Mouse (Mus musculus) cerebellum, adult 9-11 months (tissue): ENCODE results near the gene Ipo11.

ENCODE experiments used
- DNase-seq: peaks from one replicate; pipeline ENCODE4 v3.0.0; 2022

The Ipo11 gene

DNA sequence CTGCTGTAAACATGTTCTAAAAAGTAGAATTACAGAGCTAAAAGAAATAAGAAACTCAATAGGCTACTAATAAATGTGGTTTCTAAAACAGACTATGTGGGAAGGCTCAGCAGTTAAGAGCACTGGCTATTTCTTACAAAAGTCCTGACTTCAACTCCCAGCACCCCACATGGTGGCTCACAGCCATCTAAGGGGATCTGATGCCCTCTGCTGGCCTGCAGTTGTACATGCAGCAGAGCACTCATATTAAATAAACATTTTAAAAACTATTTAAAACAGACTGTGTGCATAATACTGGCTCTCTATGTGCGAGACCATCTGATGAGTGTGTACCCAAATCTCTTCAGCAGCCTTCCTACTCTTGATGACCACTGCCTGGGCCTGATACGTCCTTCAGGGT lies 42.5 kb downstream of the Ipo11 start:
- DNase-seq: no peak

DNA sequence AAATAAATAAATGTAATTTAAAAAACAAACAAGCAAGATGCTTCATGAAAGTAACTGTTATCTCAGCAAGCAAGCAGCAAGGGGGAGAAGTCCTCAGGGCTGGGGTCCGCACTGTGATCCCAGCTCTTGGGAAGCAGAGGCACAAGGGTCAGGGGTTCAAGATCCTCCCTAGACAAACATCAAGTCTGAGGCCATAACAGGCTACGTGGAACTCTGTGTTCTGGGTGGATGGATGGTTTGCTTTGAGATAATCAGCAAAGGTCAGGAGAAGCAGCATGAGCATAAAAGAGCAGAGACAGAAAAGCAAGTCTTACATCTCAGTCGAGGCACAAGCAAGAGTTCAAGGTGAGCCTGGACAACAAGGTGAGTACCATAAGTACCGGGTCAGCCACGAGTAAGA lies 43.1 kb downstream of the Ipo11 start:
- no peak for DNase-seq

DNA sequence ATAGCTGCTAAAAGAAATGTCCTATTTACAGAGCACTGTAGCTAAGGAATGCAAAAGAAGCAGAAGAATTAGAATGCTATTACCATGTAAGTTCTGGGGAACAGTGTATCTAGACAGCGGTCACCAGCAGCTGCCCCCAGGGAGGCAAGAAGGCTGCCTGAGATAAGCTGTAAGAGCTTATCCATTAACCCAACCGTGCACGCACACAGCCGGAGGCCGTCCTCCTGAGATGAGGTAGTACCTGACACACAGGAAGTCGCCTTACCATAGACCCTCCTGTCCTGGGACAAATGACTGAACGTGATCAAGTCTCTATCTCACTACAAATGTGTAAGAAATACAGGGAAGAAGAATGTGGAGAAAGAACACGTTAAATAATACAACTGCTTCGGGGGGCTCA lies 43.6 kb downstream of the Ipo11 start:
- no peak for DNase-seq

DNA sequence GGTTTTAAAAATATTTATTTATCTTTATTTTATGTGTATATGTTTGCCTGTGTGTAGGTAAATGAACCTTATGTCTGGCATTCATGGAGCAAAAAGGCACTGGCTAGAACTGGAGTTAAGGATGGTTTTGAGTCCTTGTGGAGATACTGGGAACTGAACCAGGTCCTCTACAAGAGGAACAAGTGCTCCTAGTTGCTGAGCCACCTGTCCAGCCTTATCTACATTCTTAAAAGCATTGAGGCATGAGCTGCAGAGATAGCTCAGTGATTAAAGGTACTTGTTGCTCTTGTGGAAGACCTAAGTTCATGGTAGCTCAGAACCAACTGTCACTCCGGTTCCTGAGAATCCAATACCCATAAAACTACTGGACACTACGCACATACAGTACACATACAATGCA lies 49.4 kb downstream of the Ipo11 start:
- no peak for DNase-seq

DNA sequence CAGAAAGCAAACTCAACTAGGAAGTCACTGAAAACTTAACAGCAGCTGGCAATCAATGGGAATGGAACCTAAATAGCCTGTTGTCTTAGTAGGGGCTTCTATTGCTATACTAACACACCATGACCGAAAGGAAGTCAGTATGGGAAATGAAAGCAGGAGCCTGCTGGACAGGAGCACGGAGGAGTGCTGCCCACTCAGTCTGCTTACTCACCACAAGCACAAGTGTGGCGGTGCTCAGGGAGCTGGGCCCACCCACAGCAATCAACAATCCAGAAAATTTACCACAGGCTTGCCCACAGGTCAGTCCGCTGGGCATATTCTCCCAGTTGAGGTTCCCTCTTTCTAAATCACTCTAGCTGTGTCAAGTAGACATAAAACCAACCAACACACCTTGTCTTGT lies 52.5 kb downstream of the Ipo11 start:
- DNase-seq: no peak

DNA sequence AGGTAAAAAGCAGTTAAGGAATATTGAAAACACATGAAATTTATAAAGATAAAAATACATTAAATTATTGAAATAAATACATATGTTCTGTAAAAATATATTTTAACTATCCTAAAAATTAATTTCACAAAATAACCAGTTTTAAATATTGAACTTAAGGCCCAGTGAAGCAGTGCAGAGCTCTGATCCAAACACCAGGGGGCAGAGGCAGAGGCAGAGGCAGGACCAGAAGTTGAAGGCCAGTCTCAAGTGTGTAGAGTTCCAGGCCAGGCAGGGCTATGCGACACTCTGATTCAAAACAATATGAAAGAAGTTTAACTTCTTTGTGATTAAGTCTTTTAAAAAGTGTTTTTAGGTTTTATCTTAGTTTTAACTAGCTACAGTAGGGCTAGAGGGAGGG lies 60.5 kb downstream of the Ipo11 start:
- DNase-seq: no peak

DNA sequence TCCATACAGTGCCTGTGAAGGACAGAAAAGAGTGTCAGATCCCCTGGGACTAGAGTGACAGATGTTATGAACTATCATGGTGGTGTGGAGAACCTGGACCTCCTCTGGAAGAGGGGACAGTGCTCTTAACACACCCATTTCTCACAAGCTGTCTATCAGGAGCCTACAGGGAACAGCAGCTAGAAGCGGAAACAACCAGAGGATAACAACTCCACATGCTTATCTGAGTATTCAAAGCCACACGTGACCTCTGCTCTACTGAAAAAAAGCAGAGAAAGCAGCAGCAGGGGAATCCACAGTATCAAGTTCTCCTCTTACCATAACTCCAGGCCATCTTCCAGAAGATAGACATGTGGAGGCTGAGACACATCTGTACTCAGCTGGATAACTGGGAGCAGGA lies 71.2 kb downstream of the Ipo11 start:
- DNase-seq: no peak

DNA sequence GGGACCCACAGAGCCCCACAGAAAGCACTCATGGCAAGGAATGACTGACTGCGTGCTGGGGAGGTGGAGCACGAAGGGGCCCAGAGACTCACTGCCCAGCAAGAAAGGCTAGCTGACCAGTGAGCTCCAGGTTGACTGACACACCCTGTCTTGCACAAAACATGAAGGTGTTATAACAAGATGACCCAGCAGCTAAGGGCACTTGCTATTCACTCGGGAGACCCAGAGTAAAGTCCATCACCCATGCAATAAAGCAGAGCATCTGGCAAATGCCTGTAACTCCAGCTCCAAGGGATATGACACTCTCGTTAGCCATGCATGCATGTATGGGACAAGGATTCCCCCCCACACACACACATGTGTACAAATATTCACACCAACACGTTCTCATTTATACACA lies 78.0 kb downstream of the Ipo11 start:
- no peak for DNase-seq

DNA sequence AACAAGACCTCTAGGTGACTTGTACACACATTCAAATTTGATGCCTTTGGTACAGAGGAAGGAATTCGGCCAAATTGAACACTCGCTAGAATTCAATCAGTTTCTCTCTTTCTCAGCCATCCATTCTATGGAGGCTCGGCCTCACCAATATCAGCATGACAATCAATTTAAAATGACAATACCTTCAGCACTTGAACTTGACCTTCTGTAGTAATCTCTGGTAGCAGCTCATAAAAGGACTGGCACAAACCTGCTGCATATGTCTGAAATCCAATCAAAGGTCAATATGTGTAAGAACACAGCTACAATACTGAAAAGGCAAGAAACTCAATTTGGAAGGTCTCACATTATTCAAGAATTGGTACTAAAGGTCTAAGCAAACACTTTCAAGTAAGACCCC lies 80.2 kb downstream of the Ipo11 start:
- no peak for DNase-seq

DNA sequence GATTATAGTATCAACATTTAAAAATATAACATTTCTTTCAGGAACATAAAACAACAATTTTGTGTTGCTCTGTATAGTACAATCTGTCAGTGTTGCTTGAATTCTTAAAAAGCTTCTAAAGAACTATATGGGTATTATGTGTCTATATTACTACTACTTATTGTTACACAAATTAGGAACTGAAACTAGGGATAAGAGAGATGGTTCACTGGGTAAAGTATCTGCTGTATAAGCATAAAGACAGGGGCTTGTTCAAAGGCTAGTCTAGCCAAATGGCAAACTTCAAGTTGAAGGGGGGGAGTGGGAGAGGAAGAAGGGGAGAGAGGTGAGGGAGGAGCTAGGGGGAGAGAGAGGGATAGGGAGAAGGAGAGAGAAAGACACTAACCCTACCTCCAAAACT lies 89.2 kb downstream of the Ipo11 start:
- no peak for DNase-seq

DNA sequence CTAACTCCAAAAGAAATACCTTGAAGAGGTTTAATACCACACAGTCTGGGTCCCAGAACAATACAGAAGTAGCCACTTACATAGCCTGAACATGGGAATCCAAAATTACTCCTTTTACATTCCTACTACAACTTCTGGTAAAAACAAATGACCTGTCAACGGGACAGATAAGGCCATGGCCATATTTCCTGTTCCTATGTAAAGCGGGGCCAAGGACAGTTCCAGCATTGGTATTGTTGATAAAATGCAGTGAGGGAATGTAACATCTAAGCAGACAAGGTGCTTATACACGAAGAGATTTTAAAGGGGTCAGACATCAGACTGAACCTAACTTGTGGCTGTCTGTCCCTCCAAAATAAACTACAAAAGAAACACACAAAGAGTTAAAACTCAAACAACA lies 91.8 kb downstream of the Ipo11 start:
- DNase-seq: no peak

DNA sequence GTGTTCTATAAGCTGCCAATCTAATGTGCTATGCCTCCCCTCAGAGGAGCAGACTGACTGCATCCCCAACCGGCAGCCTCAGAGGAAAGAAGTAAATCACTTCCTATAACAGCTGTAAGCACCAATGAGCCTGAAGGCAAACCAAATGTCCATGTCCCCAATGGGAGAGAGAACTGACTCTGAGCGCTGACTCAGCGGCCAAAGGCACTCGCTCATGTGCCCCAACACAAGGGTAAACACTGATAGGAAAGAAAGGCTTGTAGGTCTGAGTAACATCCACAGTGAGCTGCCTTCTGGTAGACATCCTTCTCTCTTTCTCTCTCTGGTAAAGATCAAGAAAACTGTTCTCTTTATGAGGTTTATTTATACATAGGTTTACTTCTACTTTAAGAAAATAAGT lies 94.2 kb downstream of the Ipo11 start:
- DNase-seq: no peak

DNA sequence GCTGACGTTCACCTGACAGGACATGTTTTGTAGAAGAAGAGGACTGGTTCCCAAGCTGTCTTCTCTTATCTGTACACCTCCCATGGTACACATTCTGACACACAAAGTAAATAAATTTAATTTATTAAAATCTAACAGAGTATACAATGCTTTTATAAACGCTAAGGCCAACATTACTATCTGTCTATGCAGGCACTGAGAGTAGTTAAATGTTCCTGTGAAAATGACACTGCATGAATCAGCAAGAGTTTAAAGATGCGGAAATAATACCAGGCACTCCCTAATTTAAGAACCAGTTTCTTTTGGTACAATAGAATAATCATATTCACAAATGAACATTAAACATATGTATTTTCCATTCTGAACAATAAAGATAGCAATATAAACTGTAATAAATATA lies 98.0 kb downstream of the Ipo11 start:
- DNase-seq: no peak

DNA sequence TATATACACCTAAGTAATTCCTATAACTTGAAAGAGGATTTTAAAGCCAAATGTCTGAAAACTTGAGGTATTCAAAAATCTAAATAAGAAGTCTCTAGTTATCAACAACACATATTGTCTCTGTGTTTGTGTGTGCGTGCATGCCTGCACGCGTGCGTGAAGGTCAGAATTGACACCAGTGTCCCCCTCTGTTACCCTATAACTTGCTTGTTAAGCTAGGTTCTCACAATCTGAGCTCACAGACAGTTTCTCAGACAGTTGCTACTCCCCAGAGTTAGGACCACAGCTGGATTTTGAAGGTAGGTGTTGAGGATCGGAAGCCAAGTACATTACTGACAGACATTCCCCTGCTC lies 100.3 kb downstream of the Ipo11 start:
- DNase-seq: no peak

DNA sequence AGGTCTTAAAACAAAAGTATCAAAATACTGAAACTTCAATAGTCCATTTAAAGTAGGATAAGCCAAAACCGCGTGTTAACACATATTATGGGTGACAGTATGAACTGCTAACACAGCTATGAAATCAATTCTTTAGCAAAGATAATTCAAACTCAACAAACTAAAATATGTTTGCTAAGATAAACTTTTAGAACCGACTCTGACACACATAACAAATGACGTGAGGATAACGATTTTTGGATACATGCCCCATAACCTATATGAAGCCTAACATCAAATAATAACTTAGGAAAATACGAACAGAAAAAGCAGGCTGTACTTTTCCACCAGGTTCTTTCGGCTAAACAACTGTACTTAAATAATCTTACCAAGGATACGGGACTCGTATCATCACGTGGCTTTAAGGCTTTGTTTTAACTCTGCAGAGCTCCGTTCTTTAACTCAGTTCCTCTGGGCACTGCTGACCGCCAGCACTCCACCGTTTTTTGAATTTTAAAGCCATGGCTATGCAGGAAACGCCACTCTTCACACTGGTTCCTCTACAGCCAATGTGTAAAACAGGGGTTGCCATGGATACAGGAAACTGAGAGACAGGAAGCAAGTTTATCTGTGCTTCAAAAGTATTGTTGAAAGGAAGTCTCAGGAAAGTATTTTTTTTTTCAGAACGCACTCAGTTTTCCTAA lies 100.8 kb downstream of the Ipo11 start:
- DNase-seq: no peak

DNA sequence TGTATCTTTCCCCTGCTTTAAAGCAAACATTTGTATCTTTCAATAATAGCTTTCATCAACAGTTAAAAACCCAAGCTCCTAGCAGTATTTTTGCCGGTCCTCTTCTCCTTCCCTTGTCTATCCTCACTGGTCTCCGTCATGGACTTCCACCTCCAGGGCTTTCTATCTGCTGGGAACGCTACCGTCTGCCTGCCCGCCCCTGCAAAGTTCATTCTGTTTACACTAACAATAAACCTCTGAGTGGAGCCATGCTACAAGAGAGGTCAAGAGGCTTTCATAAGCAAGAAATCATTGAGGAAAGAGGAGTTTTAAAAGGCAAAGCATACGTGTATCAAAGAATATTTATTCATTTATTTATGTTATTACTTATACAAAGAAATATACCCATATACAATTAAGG lies 106.7 kb downstream of the Ipo11 start:
- no peak for DNase-seq

DNA sequence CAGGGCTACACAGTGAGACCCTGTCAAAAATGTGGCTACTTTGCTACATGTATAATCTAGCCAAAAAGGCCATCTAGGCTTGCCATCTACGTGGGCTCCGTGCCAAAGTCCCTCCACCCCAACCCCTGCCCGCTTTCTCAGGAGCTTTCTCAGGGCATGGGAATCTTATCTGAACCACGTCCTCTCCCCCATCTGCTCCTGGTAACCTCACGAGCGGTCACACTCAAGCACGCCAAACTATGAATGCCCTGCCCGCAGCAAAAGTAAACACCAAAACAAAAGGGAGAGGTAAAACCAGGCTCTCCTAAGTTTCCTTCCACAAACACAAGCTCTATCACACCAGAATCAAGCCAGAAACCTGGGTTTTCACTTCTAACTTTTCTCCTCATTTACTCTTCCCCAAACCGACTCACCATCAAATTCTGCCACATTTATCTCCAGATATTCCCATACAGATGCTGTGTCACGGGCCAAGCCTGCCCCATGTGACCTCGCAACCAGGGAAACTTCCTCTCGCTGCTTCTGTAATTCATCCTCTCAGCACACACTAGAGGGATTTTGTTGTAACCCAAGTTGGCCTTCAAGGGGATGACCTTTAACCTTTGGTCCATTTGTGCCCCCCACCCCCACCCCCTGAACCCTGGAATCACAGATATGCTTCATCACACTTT lies 107.3 kb downstream of the Ipo11 start:
- no peak for DNase-seq

DNA sequence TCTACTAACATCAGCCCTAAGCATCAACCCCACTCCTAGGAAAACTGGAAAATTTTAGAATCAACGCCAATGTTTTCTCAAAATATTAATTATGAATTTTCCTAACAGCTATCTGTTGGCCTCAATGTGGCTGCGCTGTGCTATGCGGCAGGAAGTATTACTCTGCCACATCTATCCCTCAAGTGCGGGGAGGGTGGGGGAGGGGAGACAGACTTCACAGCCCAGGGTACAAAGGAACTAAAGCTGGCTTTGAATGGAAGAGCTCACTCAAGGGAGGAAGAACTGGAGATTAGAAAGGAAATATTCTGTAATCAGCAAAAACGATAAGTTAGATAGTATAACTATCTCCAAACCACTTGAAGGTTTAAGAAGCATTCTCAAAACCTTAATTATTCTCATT lies 111.1 kb downstream of the Ipo11 start:
- DNase-seq: no peak

DNA sequence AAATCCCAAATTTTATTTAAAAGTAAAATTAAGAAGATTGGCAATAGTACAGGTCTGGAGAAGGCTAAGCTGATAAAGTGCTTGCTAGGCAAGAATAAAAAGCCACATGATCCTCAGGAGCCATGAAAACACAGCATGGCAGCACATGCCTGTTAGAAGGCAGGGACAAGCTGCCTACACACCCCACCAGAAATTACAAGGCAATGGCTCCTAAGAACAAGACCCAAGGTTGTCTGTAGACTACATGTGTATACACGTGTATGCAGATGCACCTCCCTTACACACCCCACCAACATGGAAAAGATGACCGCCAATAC lies 112.9 kb downstream of the Ipo11 start:
- no peak for DNase-seq

DNA sequence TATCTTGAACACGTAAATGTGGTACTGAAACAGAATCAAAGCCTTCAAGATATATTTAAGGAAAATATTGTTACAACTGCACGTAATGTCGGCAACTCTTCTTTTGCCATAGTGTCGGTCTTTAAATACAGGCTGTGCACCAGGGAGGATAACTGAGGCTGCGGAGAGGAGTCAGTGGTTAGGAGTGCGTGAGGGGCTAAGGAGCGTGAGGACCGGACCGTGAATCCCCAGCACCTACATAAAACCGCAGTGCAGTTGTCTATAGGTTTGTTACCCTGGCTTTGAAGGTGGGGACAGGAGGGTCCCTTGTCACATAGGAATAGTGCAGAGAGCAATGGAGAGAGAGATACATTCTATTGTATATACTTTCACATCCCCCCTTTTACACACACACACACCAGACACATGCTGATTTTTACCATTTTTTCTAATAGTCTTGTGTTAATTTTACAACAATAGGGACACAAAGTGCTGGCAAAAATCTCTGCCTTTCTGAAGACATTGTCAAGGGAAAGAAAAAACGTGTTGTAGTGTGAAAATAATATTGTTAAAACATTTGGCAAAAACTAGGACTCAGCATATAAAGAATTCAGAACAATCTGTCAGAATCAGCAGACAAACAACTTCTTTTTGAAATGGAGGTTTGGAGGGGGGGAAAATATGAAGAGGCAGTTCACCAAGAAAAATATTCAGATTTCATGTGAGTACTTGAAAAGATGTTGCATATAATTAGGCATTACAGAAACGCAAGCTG lies 113.5 kb downstream of the Ipo11 start:
- no peak for DNase-seq

DNA sequence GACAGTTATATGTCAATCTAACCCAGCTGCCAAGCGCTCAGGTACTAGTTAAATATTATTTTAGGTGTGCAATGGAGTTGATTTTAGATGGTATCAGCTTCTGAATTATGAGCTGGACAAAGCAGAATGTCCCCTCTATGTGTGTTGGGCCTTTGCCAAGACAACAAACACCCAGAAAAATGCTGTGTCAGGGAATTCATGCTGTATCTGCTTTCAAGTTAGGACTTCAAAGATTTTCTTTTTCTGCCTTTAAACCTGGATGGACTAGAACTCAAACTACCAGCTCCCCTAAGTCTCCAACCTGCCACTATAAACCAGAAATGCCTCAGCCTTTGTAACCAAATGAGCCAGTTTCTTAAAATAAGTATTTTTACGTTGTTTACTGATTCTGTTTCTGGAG lies 116.6 kb downstream of the Ipo11 start:
- no peak for DNase-seq

DNA sequence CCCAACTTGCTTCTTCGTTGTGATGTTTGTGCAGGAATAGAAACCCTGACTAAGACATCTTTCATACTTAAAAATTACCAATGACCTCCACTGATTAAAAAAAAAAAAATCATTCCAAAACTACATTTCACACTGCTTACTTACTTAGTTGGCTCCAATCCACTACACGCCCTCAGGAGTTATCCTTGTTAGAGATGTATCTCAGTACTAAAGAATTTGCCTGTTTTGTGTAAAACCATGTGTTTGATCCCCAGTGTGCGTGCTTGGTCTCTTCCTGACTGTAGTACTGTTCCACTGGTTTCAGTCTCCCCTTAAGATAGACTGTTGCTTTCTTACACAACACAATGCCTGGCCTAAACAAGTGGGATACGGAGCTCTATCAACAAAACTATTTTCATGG lies 117.0 kb downstream of the Ipo11 start:
- no peak for DNase-seq

DNA sequence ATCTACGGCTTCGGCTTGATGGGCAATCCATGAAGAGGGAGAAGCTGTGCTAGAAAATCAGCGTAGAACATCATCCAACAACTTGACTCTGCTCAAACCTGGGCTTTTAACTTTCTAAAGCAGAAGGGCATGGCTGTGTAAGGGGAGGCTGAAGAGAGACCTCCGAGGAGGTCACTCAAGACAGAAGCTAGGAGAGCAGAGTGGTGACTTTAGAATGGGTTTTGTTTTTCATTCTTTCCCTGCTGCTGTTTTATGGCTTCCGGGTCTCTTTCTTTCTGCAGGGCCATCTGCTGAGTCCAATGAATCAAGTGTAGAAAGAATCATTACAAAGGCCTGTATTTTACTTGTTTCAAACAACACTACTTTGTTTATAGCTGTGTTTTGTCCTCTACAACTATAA lies 119.7 kb downstream of the Ipo11 start:
- no peak for DNase-seq

DNA sequence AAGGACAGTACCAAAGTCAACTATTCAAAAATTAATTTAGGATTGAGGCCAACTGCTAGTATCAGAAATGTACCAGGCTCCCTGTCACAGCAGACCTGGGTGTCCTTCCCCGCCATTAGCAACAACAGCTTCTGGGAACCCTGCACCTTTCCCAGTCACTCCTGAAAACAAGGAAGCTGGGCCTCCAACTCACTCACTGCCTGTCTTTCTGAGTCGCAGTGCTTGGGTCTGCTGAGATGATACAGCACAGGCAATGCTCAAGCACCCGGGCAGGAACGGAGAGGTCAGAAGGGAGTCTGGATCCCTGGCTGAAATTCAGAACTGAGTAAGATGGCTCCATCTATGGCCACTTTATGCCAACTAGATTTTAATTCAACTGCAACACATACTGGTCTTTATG lies 123.2 kb downstream of the Ipo11 start:
- no peak for DNase-seq

DNA sequence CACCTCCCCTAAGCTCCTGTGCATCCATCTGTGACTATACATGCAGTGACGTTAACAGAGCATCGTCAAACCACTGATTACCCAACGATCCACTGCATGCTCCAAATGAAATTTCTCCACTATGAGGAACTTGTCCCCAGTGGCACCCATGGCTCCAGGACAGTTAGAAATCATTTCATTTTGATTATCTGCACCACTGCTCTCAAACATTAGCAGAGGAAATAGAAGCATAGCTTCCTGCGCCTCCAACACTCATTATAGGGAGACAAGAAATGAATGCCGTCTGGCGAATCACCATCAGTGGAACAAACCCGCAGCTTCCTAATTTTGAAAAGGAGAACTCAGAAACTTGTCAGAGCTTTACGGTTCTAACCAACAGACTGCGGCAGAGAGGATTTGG lies 123.7 kb downstream of the Ipo11 start:
- DNase-seq: no peak
